Mouse (Mus musculus) testis, adult 2 months (tissue): ENCODE measurements at regions not wholly inside any gene's neighbourhood (a gene's known extent, or its start where the extent isn't known, plus 50 kb on each side); places are given as distances from the start of the nearest gene placed in this dataset.

Source experiments
- CTCF ChIP-seq: fragments of 200-500 bp; IDR thresholded peaks from 2 replicates; pipeline ENCODE4 v1.5.1; 2012; ENCODE audit warnings: low read depth, mild to moderate bottlenecking, inconsistent platforms, low read length, moderate library complexity; ENCODE audit not compliant: control insufficient read depth, insufficient read depth, insufficient replicate concordance
- POLR2A ChIP-seq: fragments of 200-500 bp; IDR thresholded peaks from 2 replicates; pipeline ENCODE4 v1.6.1; 2012; ENCODE audit warnings: low read depth, mild to moderate bottlenecking, inconsistent platforms, low read length, moderate library complexity; ENCODE audit not compliant: control insufficient read depth

DNA sequence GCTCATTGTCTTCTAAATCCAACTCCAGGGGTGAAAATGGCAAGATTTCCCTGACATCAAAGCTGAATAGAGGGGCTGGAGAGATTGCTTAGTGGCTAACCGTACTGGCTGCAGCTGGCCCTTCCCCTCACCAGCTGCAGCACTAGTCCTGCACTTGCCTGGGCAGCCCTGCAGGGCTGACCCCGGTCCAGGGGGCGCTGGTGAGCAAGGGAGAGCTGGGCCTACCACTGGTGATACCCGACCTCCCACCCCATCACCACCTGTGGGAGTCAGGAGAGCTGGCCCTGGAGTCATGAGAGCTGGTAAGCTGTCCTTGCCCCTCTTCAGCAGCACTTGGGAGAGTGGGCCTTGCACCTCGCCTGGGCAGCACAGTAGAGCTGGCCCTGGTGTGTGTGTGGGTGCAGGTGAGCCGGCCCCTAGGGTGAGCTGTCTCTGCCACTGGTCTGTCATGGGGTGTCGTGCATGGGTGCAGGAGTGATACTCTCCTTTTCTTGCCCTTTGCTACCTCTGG is 1141.0 kb upstream of the Gulo start:
- TF ChIP-seq CTCF (no peak; the same call in 1 of the 2 replicates), POLR2A (no peak)
